Comparison of ENCODE assay signal across 8 mouse cellular contexts in genomic region chr13:104789663-104790062, GRCm38 (mm10). TPM values are rescaled to one million over a fixed set of nuclear protein-coding genes. Genes with fewer than 3 reads are reported as not detected.
DNase-seq lines count a peak whose midpoint lies in the region; ATAC-seq lines count a peak whose summit lies in the region.

No protein-coding gene starts in this region.

- no peaks in the 10 kb centered on the region for H3K9me3 ChIP-seq in kidney, embryonic 16.5 days (ENCODE audit: low read length)
- H3K9me3 ChIP-seq in embryonic facial prominence, embryonic 14.5 days (ENCODE audit: control insufficient read depth, low read length), result no peaks in the 10 kb centered on the region
- no peaks in the 10 kb centered on the region for H3K9me3 ChIP-seq in neural tube, embryonic 13.5 days

- H3K4me3 ChIP-seq in kidney, embryonic 16.5 days (ENCODE audit: low read length), result no peak overlapping the region
- no peak overlapping the region for H3K4me3 ChIP-seq in embryonic facial prominence, embryonic 14.5 days (ENCODE audit: low read depth, low read length)
- no peak overlapping the region for H3K4me3 ChIP-seq in neural tube, embryonic 13.5 days

- no peak for ATAC-seq in kidney, embryonic 16.5 days (ENCODE audit: low FRiP score, low TSS enrichment)
- peak; percentile 90 for ATAC-seq in activated CD4-positive, CD25-positive, alpha-beta regulatory T cell, adult 4 months
- no peak for ATAC-seq in embryonic facial prominence, embryonic 14.5 days (ENCODE audit: low read depth)
- ATAC-seq in neural tube, embryonic 13.5 days (ENCODE audit: low read depth), result peak; percentile 65

- no peak overlapping the region for H3K4me2 ChIP-seq in kidney, embryonic 16.5 days (replicated peaks; ENCODE audit: low read depth, low read length)
- no peak overlapping the region for H3K4me2 ChIP-seq in embryonic facial prominence, embryonic 14.5 days (ENCODE audit: low read depth, low read length)
- no peak overlapping the region for H3K4me2 ChIP-seq in neural tube, embryonic 13.5 days

- WGBS in kidney, embryonic 16.5 days, result 13% methylated on average over 2 of the region's 2 CpGs
- 8% methylated on average over 2 of the region's 2 CpGs for WGBS in embryonic facial prominence, embryonic 14.5 days
- WGBS in neural tube, embryonic 13.5 days, result 28% methylated on average over 2 of the region's 2 CpGs

- H3K27me3 ChIP-seq in kidney, embryonic 16.5 days (ENCODE audit: insufficient read depth, low read length), result no peaks in the 10 kb centered on the region
- no peaks in the 10 kb centered on the region for H3K27me3 ChIP-seq in embryonic facial prominence, embryonic 14.5 days (replicated peaks; ENCODE audit: control insufficient read depth, insufficient read depth, low read length)
- H3K27me3 ChIP-seq in neural tube, embryonic 13.5 days, result no peaks in the 10 kb centered on the region

- H3K27ac ChIP-seq in kidney, embryonic 16.5 days (ENCODE audit: low read length), result no peak overlapping the region
- H3K27ac ChIP-seq in embryonic facial prominence, embryonic 14.5 days (replicated peaks; ENCODE audit: low read depth, low read length), result no peak overlapping the region
- no peak overlapping the region for H3K27ac ChIP-seq in neural tube, embryonic 13.5 days (replicated peaks)

- H3K36me3 ChIP-seq in kidney, embryonic 16.5 days (ENCODE audit: insufficient read depth, low read length), result 0 out of 2 replicates have a peak, but pooled peaks cover 4% of the 10 kb centered on the region
- H3K36me3 ChIP-seq in embryonic facial prominence, embryonic 14.5 days (ENCODE audit: control insufficient read depth, insufficient read depth, low read length), result peaks cover 32% of the 10 kb centered on the region
- peaks cover 16% of the 10 kb centered on the region for H3K36me3 ChIP-seq in neural tube, embryonic 13.5 days

- H3K9ac ChIP-seq in kidney, embryonic 16.5 days (replicated peaks; ENCODE audit: low read length), result no peak overlapping the region
- no peak overlapping the region for H3K9ac ChIP-seq in embryonic facial prominence, embryonic 14.5 days (ENCODE audit: low read depth, low read length)
- H3K9ac ChIP-seq in neural tube, embryonic 13.5 days, result no peak overlapping the region

- H3K4me1 ChIP-seq in kidney, embryonic 16.5 days (ENCODE audit: insufficient read depth, low read length), result no peaks in the 10 kb centered on the region
- H3K4me1 ChIP-seq in embryonic facial prominence, embryonic 14.5 days (ENCODE audit: control insufficient read depth, insufficient read depth, low read length), result no peaks in the 10 kb centered on the region
- no peaks in the 10 kb centered on the region for H3K4me1 ChIP-seq in neural tube, embryonic 13.5 days (replicated peaks)

- DNase-seq in kidney, adult 8-10 months, result peak; percentile 6 to 19
- DNase-seq in CD4-positive, CD25-positive, alpha-beta regulatory T cell, adult 2 months (ENCODE audit: low read depth, low spot score), result peak; percentile 79
- DNase-seq in embryonic facial prominence, embryonic 14.5 days (ENCODE audit: low spot score), result peak; percentile 73
- DNase-seq in layer of hippocampus, postnatal 10 days (ENCODE audit: low spot score in 2 of 2), result peak; percentile 29 to 40
- DNase-seq in right cerebral cortex, postnatal 4 days, result no peak

RNA-seq across cellular contexts. Expression of gene Srek1ip1, which starts 2.6 kb away (rescaled TPM):
- polyA plus RNA-seq in kidney, embryonic 16.5 days (2015; fragmentation: Nextera tagmentation; extraction: Ambion mirVana), result 23.7 and 26.5 TPM in 2 replicates
- 10 to 100 TPM; 14.8 to 17.9 TPM for polyA plus RNA-seq in activated CD4-positive, CD25-positive, alpha-beta regulatory T cell, adult 4 months (2017; shearing (Covaris generic))
- polyA plus RNA-seq in embryonic facial prominence, embryonic 14.5 days (2014; fragmentation: Nextera tagmentation; extraction: Ambion mirVana), result 19.5 and 20.4 TPM in 2 replicates
- 10 to 100 TPM; 14.2 to 14.5 TPM for total RNA-seq in layer of hippocampus, postnatal 10 days (2021)
- 17.5 and 19.3 TPM in 2 replicates for polyA plus RNA-seq in neural tube, embryonic 13.5 days (2015; fragmentation: Nextera tagmentation; extraction: Ambion mirVana)

RNA-seq across cellular contexts. Expression of gene Cwc27, which starts 27.3 kb away (rescaled TPM):
- 30.8 and 32.4 TPM in 2 replicates for polyA plus RNA-seq in kidney, embryonic 16.5 days (2015; fragmentation: Nextera tagmentation; extraction: Ambion mirVana)
- polyA plus RNA-seq in activated CD4-positive, CD25-positive, alpha-beta regulatory T cell, adult 4 months (2017; shearing (Covaris generic)), result 10 to 100 TPM; 30.6 to 31.8 TPM
- 19.1 and 30.3 TPM in 2 replicates for polyA plus RNA-seq in embryonic facial prominence, embryonic 14.5 days (2014; fragmentation: Nextera tagmentation; extraction: Ambion mirVana)
- total RNA-seq in layer of hippocampus, postnatal 10 days (2021), result 10 to 100 TPM; 22.1 to 26.8 TPM
- polyA plus RNA-seq in neural tube, embryonic 13.5 days (2015; fragmentation: Nextera tagmentation; extraction: Ambion mirVana), result 24.6 and 25.8 TPM in 2 replicates

Comparison
In these comparisons a context has a peak if more than half of its experiments do, and no peak if none do; other contexts are left out.
1. ATAC-seq: peak in activated CD4-positive, CD25-positive, alpha-beta regulatory T cell, adult 4 months (single experiment) and neural tube, embryonic 13.5 days (single experiment); none in kidney, embryonic 16.5 days (single experiment) and embryonic facial prominence, embryonic 14.5 days (single experiment).